Mouse (Mus musculus) C2C12 (cell line): Measurements from ENCODE around the gene Fbxw2. TPM values are rescaled to one million over a fixed set of nuclear protein-coding genes. Genes with fewer than 3 reads are reported as not detected.
A peak's percentile ranks its signal among the peaks of the same experiment; 100 is the strongest.
"Not testable (repeated sequence)": the region's sequence is repeated elsewhere in the genome, so short reads cannot be mapped to it uniquely, and the experiment has no call there.

Experiments
- H3K27me3 ChIP-seq: one replicate; pipeline ENCODE4 v1.6.1; 2011; ENCODE audit not compliant: control insufficient read depth, insufficient read depth, insufficient read length
- H3K36me3 ChIP-seq: one replicate; pipeline ENCODE4 v1.6.1; 2011; ENCODE audit not compliant: control insufficient read depth, insufficient read depth
- H3K4me3 ChIP-seq: one replicate; pipeline ENCODE4 v1.5.1; 2011; ENCODE audit warnings: mild to moderate bottlenecking, control low read depth; ENCODE audit not compliant: poor library complexity, insufficient read depth, severe bottlenecking
- H3K79me2 ChIP-seq: one replicate; pipeline ENCODE4 v1.6.1; 2011; ENCODE audit not compliant: control insufficient read depth, insufficient read depth
- H3K79me3 ChIP-seq: one replicate; pipeline ENCODE4 v1.6.1; 2011; ENCODE audit warnings: low read depth, control low read depth
- H3ac ChIP-seq: one replicate; pipeline ENCODE3; 2011; ENCODE audit warnings: low read depth; ENCODE audit not compliant: control insufficient read depth, insufficient read length
- CEBPB ChIP-seq: IDR thresholded peaks from one replicate; pipeline ENCODE4 v1.6.1; 2011; ENCODE audit warnings: low read depth, mild to moderate bottlenecking, control low read depth, moderate library complexity
- CTCF ChIP-seq: IDR thresholded peaks from one replicate; pipeline ENCODE4 v1.5.1; 2011; ENCODE audit not compliant: control insufficient read depth, insufficient read depth, insufficient read length
- FOSL1 ChIP-seq: IDR thresholded peaks from one replicate; pipeline ENCODE4 v1.8.0; 2011; ENCODE audit warnings: mild to moderate bottlenecking, low read length; ENCODE audit not compliant: poor library complexity, insufficient read depth, severe bottlenecking
- MAX ChIP-seq: IDR thresholded peaks from one replicate; pipeline ENCODE4 v1.6.1; 2011; ENCODE audit warnings: mild to moderate bottlenecking, control low read depth
- MYOD1 ChIP-seq: IDR thresholded peaks from one replicate; pipeline ENCODE4 v1.6.1; 2011; ENCODE audit warnings: low read depth; ENCODE audit not compliant: control insufficient read depth, insufficient read length
- MYOG ChIP-seq: IDR thresholded peaks from one replicate; pipeline ENCODE4 v1.6.1; 2011; ENCODE audit not compliant: control insufficient read depth, insufficient read length; ENCODE audit errors: extremely low read depth
- USF1 ChIP-seq: IDR thresholded peaks from one replicate; pipeline ENCODE4 v1.6.1; 2011; ENCODE audit warnings: low read depth, mild to moderate bottlenecking, control low read depth, moderate library complexity
- polyA plus RNA-seq: library from polyadenylated mRNA; unstranded; fragments of >200 nt; fragmentation: generic; extraction: Trizol; gene quantifications from one replicate; pipeline ENCODE4 v1.2.1, GENCODE M21; 2012; ENCODE audit warnings: missing spikeins

Gene Fbxw2
- polyA plus RNA-seq, 1 experiment, result 43.7 TPM

DNA sequence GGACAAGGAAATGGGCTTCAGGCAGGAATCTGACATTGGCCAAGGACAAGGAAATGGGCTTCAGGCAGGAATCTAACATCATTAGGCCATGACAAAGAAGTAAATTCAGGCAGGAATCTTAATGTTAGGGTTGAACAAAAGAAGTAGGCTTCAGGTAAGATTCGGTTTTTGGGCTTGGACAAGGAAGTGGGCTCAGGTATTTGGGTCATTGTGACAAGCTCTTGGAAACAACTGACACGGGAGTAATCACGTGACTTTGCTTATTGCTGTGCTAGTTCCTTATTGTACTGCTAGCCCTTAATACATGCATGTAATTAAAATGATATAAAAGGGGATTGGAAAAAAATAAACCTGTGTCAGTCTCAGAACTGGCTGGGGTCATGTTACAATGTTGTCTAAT, 9.6 kb upstream of the Fbxw2 start:
- TF ChIP-seq MYOG (no peak), MAX (no peak), FOSL1 (no peak), CEBPB (no peak), USF1 (no peak), CTCF (no peak), MYOD1 (no peak)
- H3K79me3 ChIP-seq, result no peaks in the 10 kb centered on the region
- H3K36me3 ChIP-seq, result no peaks in the 10 kb centered on the region
- no peak overlapping the region for H3K4me3 ChIP-seq
- H3ac ChIP-seq, result no peak overlapping the region
- no peaks in the 10 kb centered on the region for H3K79me2 ChIP-seq
- peaks cover 3% of the 10 kb centered on the region for H3K27me3 ChIP-seq

DNA sequence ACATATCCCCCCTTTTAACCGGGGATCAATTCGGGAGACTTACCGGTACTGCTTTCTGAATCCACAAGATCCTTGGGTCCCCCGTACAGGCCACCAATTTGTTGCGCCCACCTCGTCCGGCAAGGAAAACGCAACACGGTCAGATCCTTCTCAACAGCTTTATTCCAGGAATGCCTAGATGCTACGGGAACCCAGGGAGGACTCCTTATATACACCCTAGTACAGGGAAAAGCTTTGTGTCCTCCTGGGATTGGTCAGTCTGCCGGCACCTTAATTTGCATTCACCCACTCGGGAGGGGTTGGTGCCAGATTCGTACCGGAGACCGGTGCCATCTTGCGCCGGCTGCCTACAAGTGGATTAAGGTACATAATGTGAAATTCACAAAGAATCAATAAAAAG, 7.5 kb upstream of the Fbxw2 start:
- Histone ChIP-seq H3K27me3 (peaks cover 3% of the 10 kb centered on the region), H3ac (no peak overlapping the region), H3K36me3 (no peaks in the 10 kb centered on the region), H3K79me3 (no peaks in the 10 kb centered on the region), H3K79me2 (no peaks in the 10 kb centered on the region), H3K4me3 (no peak overlapping the region)
- TF ChIP-seq CTCF, result no peak
- TF ChIP-seq MYOG, result no peak
- no peak for TF ChIP-seq FOSL1
- no peak for TF ChIP-seq MAX
- no peak for TF ChIP-seq CEBPB
- no peak for TF ChIP-seq USF1
- TF ChIP-seq MYOD1, result no peak

DNA sequence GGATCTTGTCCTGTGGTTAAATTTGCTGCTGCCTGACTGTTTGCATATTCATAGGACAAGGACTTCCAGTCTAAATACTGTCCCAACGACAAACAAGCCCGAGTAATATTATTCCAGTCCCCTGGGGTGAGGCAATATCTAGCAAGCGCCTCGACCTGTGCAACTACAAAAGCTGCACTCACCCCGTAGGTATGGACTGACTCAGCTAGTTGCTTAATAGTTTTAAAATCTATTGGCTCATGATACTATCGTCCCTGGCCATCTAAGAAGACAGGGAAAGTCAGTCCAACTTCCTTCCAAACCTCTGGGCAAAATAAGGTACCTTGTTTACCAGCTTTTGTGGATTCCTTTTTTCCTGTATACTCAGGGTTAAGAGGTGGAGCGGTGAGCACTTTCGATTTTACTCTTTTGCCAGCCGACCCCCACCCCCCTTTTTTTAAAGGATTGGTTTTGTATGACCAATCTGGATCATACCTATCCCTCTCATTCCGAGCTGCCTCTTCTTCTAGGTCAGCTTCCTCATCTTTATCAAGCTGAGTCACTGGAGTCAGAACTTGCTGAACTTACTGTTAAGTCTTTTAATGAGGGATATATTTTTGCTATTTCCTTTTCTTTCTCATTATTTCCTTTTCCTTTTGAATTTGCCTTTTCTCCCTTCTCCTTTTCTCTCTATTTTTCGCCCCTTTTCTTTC, 6.8 kb upstream of the Fbxw2 start, which contains the start of gene Gm34653:
Gene Gm34653, plus strand, starts transcription at position 242 of the 692 bp plus-strand sequence.
- H3K79me3 ChIP-seq, H3K27me3 ChIP-seq, H3K36me3 ChIP-seq, H3ac ChIP-seq, H3K4me3 ChIP-seq, H3K79me2 ChIP-seq: not testable (repeated sequence)
- TF ChIP-seq CEBPB, result peak; percentile 4

DNA sequence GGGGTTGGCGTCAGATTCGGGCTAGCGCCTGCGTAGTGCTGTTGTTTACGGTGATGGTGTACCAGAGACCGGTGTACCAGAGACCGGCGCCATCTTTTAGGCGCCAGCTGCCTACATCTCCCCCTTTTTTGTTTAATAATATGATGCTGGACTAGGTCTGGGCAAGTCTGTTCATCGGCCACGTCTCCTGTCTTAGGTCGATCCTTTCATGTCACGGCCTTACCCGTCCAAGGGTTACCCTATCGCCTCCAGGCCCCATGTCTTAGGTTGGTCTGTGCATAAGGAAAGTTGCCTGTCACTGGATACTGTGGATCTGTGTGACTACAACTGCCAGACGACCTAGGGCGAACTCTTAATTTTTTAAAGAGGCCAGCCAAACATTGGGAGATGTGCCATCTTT, 4.0 kb upstream of the Fbxw2 start:
- H3K36me3 ChIP-seq, H3K79me3 ChIP-seq, H3ac ChIP-seq, H3K27me3 ChIP-seq, H3K4me3 ChIP-seq: not testable (repeated sequence)
- peaks cover 10% of the 10 kb centered on the region for H3K79me2 ChIP-seq

DNA sequence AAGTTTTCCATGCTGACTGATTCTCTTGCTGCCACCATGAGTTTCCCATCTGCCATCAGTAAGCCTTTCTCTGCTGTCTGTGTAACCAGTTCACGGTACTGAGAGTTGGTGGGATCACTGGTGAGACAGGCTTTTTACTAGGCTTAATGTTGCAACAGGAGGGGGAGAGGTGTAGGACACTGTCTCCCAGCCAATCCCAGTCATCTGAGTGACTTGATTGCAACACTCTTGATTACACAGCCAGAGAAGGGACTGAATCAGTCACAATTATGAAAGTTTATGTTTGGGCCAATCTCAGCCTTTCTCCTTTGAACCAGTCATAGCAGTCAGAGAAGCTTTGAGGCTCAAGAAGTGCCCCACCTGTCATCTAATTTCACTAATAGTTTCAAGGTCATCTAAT, 1.9 kb upstream of the Fbxw2 start:
- no peak overlapping the region for H3ac ChIP-seq
- H3K4me3 ChIP-seq, result no peak overlapping the region
- H3K79me3 ChIP-seq, result peaks cover 25% of the 10 kb centered on the region
- peaks cover 31% of the 10 kb centered on the region for H3K79me2 ChIP-seq
- H3K27me3 ChIP-seq, result no peaks in the 10 kb centered on the region
- peaks cover under 1% of the 10 kb centered on the region for H3K36me3 ChIP-seq
- TF ChIP-seq FOSL1, result no peak
- no peak for TF ChIP-seq MYOD1
- no peak for TF ChIP-seq MYOG
- TF ChIP-seq USF1, result no peak
- no peak for TF ChIP-seq MAX

DNA sequence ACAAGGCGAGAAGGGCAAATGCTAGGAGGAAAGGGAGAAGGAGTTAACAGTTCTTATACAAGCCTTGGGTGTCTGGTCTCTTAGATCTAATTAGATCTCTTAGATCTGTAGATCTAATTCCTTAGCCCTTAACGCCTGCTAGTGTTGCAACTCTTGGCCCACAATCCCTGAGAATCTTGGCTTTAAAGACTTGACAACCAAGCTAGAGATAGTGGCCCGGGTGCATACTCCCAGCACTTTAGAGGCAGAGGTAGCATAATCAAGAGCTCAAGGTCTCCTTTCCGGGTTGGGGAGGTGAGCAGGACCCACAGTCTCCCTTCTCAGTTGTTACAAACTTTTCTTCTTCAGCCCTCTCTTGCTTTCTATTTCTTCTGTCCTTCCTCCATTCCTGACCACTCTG, 1.5 kb upstream of the Fbxw2 start:
- H3K27me3 ChIP-seq, result no peaks in the 10 kb centered on the region
- peaks cover 25% of the 10 kb centered on the region for H3K79me3 ChIP-seq
- no peak overlapping the region for H3ac ChIP-seq
- no peak overlapping the region for H3K4me3 ChIP-seq
- H3K79me2 ChIP-seq, result peaks cover 35% of the 10 kb centered on the region
- TF ChIP-seq MAX (no peak), MYOD1 (no peak)
- peaks cover 5% of the 10 kb centered on the region for H3K36me3 ChIP-seq
